Mouse (Mus musculus): Measurements from ENCODE around the gene Tiprl. TPM values are rescaled to one million over a fixed set of nuclear protein-coding genes. Genes with fewer than 3 reads are reported as not detected.

The Tiprl gene
- polyA plus RNA-seq (2012; rRNA removed): 79.5 and 84.0 TPM in 2 replicates

DNA sequence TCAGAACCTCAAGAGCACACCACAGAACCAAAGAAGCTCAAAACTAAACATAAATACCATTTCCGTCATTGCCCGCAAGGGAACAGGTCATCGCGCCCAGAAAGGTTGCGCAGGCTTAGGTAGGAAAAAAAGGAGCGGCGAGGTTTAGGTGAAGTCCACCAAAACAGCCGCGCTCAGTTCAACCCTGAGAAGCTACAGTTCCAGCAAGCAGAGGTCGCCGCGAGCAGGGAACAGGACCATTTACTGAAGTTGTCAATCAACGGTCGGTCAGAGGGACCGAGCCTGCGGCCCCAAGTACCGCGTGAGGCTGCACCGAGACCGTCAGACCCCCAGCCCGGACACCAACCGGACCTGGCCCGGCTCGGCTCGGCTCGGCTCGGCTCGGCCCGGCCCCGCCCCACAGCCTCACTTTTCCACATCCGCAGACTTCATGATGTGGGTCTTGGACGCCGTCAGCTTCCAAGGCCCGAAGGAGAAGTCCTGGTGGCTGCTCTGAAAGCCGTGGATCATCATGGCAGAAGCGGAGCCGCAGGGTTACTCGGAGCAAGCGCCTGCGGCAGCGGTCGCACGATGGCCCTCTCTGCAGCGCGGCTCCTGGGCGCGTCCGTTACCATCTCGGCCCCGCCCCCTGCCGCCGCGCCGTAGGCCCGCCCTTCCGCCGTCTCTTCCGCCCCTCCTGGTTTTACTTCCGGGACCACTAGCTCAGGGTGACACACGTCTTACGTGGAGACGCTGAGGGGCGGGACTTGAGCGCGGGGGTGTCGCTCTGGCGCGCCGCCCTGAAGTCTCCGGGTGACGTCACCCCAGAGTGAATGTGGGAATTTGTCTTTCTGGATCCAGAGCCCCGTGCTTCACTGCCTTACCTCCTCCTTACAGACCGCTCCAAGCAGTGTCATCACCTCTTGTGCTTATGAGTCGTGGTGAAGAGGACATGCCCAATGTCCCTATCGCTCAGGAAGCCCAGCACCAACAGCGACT is at the start of gene Tiprl:
Gene Tiprl (minus strand): TSS at position 676 of the 978 bp plus-strand sequence.
- H3K27me3 ChIP-seq (ENCODE audit: control insufficient read depth, insufficient read depth, low read length): no peaks in the 10 kb centered on the region
- peak within 1 kb of the TSS; percentile 80 for H3K27ac ChIP-seq (ENCODE audit: control insufficient read depth, insufficient read depth, low read depth, low read length)
- H3K4me3 ChIP-seq (ENCODE audit: control insufficient read depth, low read depth, low read length): peak within 1 kb of the TSS; percentile 85
- TF ChIP-seq CTCF (IDR thresholded peaks at IDR 0.05; ENCODE audit: control insufficient read depth, insufficient read depth, insufficient replicate concordance, low read depth, low read length) (no peak), POLR2A (IDR thresholded peaks at IDR 0.05; ENCODE audit: control insufficient read depth, low read depth, low read length) (peak; percentile 94)
- peaks cover 5% of the 10 kb centered on the region for H3K4me1 ChIP-seq (ENCODE audit: control insufficient read depth, insufficient read depth, low read length)
- H3K36me3 ChIP-seq (ENCODE audit: control insufficient read depth, insufficient read depth, low read length): no peaks in the 10 kb centered on the region

DNA sequence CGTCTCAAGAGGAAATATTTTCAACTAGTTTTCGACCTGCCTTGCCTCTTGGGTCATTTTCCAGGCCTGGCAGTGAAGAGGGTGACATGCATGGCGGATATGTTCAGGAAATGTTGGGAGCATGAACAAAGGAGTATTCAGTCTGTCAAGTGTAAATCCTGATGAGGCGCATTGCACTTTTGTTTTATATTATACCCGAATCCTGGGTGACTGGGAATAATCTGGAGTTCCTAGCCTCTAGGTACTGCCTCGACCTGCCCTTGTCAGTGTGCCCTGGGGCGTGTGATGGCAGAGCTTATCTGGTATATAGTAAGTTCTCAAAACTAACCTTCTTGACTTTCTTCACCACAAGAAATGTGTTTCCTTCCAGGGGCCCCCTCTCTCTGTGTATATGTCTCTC is 47.3 kb upstream of the Tiprl start:
- no peak for TF ChIP-seq CTCF (IDR thresholded peaks at IDR 0.05; ENCODE audit: control insufficient read depth, insufficient read depth, insufficient replicate concordance, low read depth, low read length)
- TF ChIP-seq POLR2A (IDR thresholded peaks at IDR 0.05; ENCODE audit: control insufficient read depth, low read depth, low read length): no peak
- H3K36me3 ChIP-seq (ENCODE audit: control insufficient read depth, insufficient read depth, low read length): no peaks in the 10 kb centered on the region
- H3K4me1 ChIP-seq (ENCODE audit: control insufficient read depth, insufficient read depth, low read length): peaks cover 3% of the 10 kb centered on the region
- H3K4me3 ChIP-seq (ENCODE audit: control insufficient read depth, low read depth, low read length): no peak overlapping the region
- H3K27ac ChIP-seq (ENCODE audit: control insufficient read depth, insufficient read depth, low read depth, low read length): no peak overlapping the region
- H3K27me3 ChIP-seq (ENCODE audit: control insufficient read depth, insufficient read depth, low read length): no peaks in the 10 kb centered on the region

DNA sequence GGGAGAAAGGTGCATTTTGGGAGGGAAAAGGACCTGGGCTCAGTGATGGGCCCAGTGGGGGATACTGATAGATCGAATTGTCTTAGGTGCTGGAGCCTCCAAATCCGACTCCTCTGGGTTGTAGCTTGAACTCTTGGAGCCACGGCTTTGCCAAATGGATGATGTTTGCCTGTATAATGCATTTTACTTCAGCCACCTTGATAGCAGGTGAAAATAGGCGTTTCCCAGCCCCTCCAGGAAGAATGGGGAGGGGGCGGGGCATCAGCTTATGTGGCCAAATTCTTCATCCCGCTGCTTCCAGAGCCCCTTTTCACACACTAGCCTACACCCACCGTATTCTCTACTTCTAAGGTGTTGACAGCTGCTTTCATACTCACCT is 46.2 kb upstream of the Tiprl start:
- Histone ChIP-seq H3K36me3 (ENCODE audit: control insufficient read depth, insufficient read depth, low read length) (no peaks in the 10 kb centered on the region), H3K4me3 (ENCODE audit: control insufficient read depth, low read depth, low read length) (no peak overlapping the region), H3K4me1 (ENCODE audit: control insufficient read depth, insufficient read depth, low read length) (peaks cover 3% of the 10 kb centered on the region), H3K27me3 (ENCODE audit: control insufficient read depth, insufficient read depth, low read length) (no peaks in the 10 kb centered on the region), H3K27ac (ENCODE audit: control insufficient read depth, insufficient read depth, low read depth, low read length) (no peak overlapping the region)
- TF ChIP-seq POLR2A (IDR thresholded peaks at IDR 0.05; ENCODE audit: control insufficient read depth, low read depth, low read length) (no peak), CTCF (IDR thresholded peaks at IDR 0.05; ENCODE audit: control insufficient read depth, insufficient read depth, insufficient replicate concordance, low read depth, low read length) (no peak)

DNA sequence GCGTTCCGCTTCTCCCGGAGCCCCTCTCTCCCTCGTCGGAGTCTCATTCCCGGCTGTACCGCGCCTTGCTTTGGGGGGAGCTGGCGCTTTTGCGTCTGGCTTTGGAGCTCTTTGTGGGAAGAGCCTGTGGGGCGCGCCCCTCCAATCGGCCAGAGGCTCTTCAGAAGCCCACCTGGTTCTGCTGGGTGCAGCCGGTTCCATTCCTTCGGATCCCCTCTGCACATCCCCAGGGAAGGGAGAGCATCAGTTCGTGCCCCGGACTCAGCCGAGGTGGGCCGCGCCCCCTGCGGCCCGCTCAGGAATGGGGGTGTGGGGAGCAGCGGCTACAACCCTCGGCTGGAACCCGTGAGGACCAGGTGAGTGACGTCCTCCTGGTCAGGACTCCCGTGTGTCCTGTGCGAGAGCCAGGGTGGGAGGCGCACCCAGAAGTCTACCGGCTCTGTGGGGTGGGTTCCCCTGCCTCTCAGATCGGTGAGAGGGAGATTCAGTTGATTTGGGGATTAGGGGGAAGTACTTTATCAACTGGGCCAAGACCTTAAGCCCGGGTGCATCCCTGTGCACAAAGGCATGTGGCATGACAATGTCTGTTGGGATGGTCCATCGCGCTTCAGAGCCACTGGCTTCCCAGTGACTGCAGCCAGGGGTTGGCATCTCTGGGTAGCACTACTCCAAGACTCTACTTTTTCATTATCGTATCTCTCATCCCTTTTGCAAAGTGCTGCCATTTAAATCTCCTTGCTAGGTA is 45.6 kb upstream of the Tiprl start:
- no peak for TF ChIP-seq POLR2A (IDR thresholded peaks at IDR 0.05; ENCODE audit: control insufficient read depth, low read depth, low read length)
- no peak for TF ChIP-seq CTCF (IDR thresholded peaks at IDR 0.05; ENCODE audit: control insufficient read depth, insufficient read depth, insufficient replicate concordance, low read depth, low read length)
- peaks cover 3% of the 10 kb centered on the region for H3K4me1 ChIP-seq (ENCODE audit: control insufficient read depth, insufficient read depth, low read length)
- no peak overlapping the region for H3K27ac ChIP-seq (ENCODE audit: control insufficient read depth, insufficient read depth, low read depth, low read length)
- no peaks in the 10 kb centered on the region for H3K27me3 ChIP-seq (ENCODE audit: control insufficient read depth, insufficient read depth, low read length)
- no peaks in the 10 kb centered on the region for H3K36me3 ChIP-seq (ENCODE audit: control insufficient read depth, insufficient read depth, low read length)
- H3K4me3 ChIP-seq (ENCODE audit: control insufficient read depth, low read depth, low read length): peak overlapping the region; percentile 47

DNA sequence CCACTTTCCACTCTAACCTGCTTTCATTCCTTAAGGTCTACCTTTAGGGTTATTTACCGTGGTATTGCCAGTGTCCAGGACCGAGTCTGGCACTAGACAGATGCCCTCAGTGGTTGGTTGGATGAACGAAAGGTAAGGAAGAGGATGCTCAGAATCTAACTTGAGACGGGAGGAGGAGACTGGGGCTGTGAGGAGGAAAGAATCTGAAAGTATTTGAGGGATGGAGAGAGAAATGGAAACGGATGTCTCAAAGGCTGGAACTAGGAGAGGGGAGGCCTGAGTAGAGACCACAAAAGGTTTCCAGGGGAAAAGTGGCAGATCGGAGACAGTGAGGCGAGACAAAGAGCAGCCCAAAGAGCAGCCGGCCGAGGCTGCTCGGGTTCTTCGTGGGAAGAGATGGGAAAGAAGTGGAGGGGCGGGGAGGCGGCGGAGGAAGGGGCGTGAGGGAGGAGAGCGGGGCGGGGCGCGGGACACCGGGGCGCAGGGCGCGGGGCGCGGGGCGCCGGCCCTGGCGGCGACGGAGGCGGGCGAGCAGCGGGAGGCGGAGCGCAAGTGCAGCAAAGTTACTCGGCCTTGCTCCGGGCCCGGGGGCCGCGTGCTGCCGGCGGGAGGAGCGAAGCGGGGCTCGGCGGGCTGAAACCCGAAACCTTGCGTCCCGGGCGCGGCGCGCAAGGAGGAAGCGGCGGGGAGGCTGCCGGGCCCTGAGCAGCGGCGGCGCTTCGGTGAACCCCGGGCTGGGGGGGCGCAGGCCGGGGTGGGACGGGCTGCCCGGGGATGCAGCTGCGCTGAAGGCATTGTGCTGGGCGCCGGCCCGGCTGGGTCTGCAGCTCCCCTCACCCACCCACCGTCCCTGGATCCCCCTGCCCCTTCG is 44.8 kb upstream of the Tiprl start:
- no peaks in the 10 kb centered on the region for H3K36me3 ChIP-seq (ENCODE audit: control insufficient read depth, insufficient read depth, low read length)
- H3K4me1 ChIP-seq (ENCODE audit: control insufficient read depth, insufficient read depth, low read length): peaks cover 3% of the 10 kb centered on the region
- no peak overlapping the region for H3K27ac ChIP-seq (ENCODE audit: control insufficient read depth, insufficient read depth, low read depth, low read length)
- TF ChIP-seq POLR2A (IDR thresholded peaks at IDR 0.05; ENCODE audit: control insufficient read depth, low read depth, low read length) (no peak), CTCF (IDR thresholded peaks at IDR 0.05; ENCODE audit: control insufficient read depth, insufficient read depth, insufficient replicate concordance, low read depth, low read length) (no peak)
- no peaks in the 10 kb centered on the region for H3K27me3 ChIP-seq (ENCODE audit: control insufficient read depth, insufficient read depth, low read length)
- H3K4me3 ChIP-seq (ENCODE audit: control insufficient read depth, low read depth, low read length): peak overlapping the region; percentile 47

DNA sequence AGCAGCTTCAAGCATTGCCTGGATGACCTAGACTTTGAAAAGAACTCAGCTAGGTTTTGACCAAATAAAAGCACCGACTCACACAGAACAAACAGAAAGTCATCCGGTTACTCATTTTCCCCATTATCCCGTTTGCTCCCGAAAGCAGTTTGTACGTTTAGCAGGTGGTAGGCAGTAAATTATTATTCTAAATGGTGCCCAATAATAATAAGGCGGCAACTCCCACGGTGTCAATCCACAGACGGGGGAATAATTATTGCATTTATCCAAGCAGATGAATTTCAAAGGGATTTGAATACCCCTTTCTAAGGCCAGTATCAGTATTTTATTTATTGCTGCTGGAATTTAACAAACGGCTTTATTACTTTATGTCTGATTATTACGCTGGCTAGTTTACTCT is 43.9 kb upstream of the Tiprl start:
- no peaks in the 10 kb centered on the region for H3K27me3 ChIP-seq (ENCODE audit: control insufficient read depth, insufficient read depth, low read length)
- TF ChIP-seq CTCF (IDR thresholded peaks at IDR 0.05; ENCODE audit: control insufficient read depth, insufficient read depth, insufficient replicate concordance, low read depth, low read length) (no peak), POLR2A (IDR thresholded peaks at IDR 0.05; ENCODE audit: control insufficient read depth, low read depth, low read length) (no peak)
- H3K36me3 ChIP-seq (ENCODE audit: control insufficient read depth, insufficient read depth, low read length): no peaks in the 10 kb centered on the region
- peaks cover 3% of the 10 kb centered on the region for H3K4me1 ChIP-seq (ENCODE audit: control insufficient read depth, insufficient read depth, low read length)
- H3K4me3 ChIP-seq (ENCODE audit: control insufficient read depth, low read depth, low read length): no peak overlapping the region
- no peak overlapping the region for H3K27ac ChIP-seq (ENCODE audit: control insufficient read depth, insufficient read depth, low read depth, low read length)
